Mouse (Mus musculus) left cerebral cortex, postnatal 4 days (tissue): ENCODE data around the gene Cldn20. TPM values are rescaled to one million over a fixed set of nuclear protein-coding genes. Genes with fewer than 3 reads are reported as not detected.

Experiments used
- DNase-seq: peaks from one replicate; pipeline ENCODE4 v3.0.0-alpha.2; 2022
- intact Hi-C: fragments of 180-260 bp; cut with DNase I; formaldehyde crosslinking; loops from one replicate; pipeline ENCODE4 v1.15.1; 2025
- total RNA-seq, 2 experiments: library from RNA; stranded (reverse); gene quantifications; 2 replicates each; pipeline ENCODE4 v1.2.3; 2021

The Cldn20 gene
- 1 to 10 TPM; 4.0 to 4.1 TPM for total RNA-seq

GRCm38 (mm10) chr17:3532254-3532653 is at the start of gene Cldn20:
Gene Cldn20, plus strand, starts transcription at chr17:3532554.
- intact Hi-C loops: no loop called here
- no peak for DNase-seq

GRCm38 (mm10) chr17:3483091-3483490 is 49.3 kb upstream of the Cldn20 start:
- DNase-seq: no peak
- intact Hi-C loops: no loop called here

- no peak for DNase-seq
- intact Hi-C loops: no loop called here
Observed at GRCm38 (mm10) chr17:3485851-3486250, 46.5 kb upstream of the Cldn20 start.

GRCm38 (mm10) chr17:3487211-3487610 is 45.1 kb upstream of the Cldn20 start:
- intact Hi-C loops: no loop called here
- DNase-seq: no peak

- intact Hi-C loops: no loop called here
Observed at GRCm38 (mm10) chr17:3487721-3488601, 44.4 kb upstream of the Cldn20 start.

GRCm38 (mm10) chr17:3490216-3490895 is 42.0 kb upstream of the Cldn20 start:
- no peak for DNase-seq
- intact Hi-C loops: no loop called here

More at GRCm38 (mm10) chr17:3487721-3488601, 44.4 kb upstream of the Cldn20 start:
- DNase-seq: no peak

GRCm38 (mm10) chr17:3491065-3491464 is 41.3 kb upstream of the Cldn20 start:
- DNase-seq: no peak
- intact Hi-C loops: no loop called here

GRCm38 (mm10) chr17:3491667-3492066 is 40.7 kb upstream of the Cldn20 start:
- intact Hi-C loops: no loop called here
- peak; percentile 36 for DNase-seq

GRCm38 (mm10) chr17:3495576-3495975 is 36.8 kb upstream of the Cldn20 start:
- intact Hi-C loops: no loop called here
- DNase-seq: no peak

- no peak for DNase-seq
- intact Hi-C loops: no loop called here
Observed at GRCm38 (mm10) chr17:3496080-3496479, 36.3 kb upstream of the Cldn20 start.

- peak; percentile 63 for DNase-seq
- intact Hi-C loops: no loop called here
Observed at GRCm38 (mm10) chr17:3498086-3498485, 34.3 kb upstream of the Cldn20 start.

- intact Hi-C loops: no loop called here
- no peak for DNase-seq
Observed at GRCm38 (mm10) chr17:3498580-3498979, 33.8 kb upstream of the Cldn20 start.

- intact Hi-C loops: no loop called here
- DNase-seq: no peak
Observed at GRCm38 (mm10) chr17:3499468-3499867, 32.9 kb upstream of the Cldn20 start.

- DNase-seq: no peak
- intact Hi-C loops: no loop called here
Observed at GRCm38 (mm10) chr17:3500076-3500475, 32.3 kb upstream of the Cldn20 start.

- intact Hi-C loops: no loop called here
- DNase-seq: no peak
Observed at GRCm38 (mm10) chr17:3500936-3501335, 31.4 kb upstream of the Cldn20 start.

GRCm38 (mm10) chr17:3505711-3506110 is 26.6 kb upstream of the Cldn20 start:
- no peak for DNase-seq
- intact Hi-C loops: loop anchor here (5.0 kb wide), 1 partner anchor 53 kb away; no protein-coding TSS in a partner anchor

- no peak for DNase-seq
- intact Hi-C loops: loop anchor here (5.0 kb wide), 1 partner anchor 54 kb away; no protein-coding TSS in a partner anchor
Observed at GRCm38 (mm10) chr17:3506508-3506907, 25.8 kb upstream of the Cldn20 start.

GRCm38 (mm10) chr17:3509841-3510240 is 22.5 kb upstream of the Cldn20 start:
- intact Hi-C loops: loop anchor here (5.0 to 10.0 kb wide), 2 partner anchors 58 to 235 kb away; no protein-coding TSS in a partner anchor
- DNase-seq: peak; percentile 74

- no peak for DNase-seq
- intact Hi-C loops: loop anchor here (10.0 kb wide), 1 partner anchor 240 kb away; no protein-coding TSS in a partner anchor
Observed at GRCm38 (mm10) chr17:3514316-3514715, 18.0 kb upstream of the Cldn20 start.

- intact Hi-C loops: loop anchor here (10.0 kb wide), 1 partner anchor 241 kb away; no protein-coding TSS in a partner anchor
- no peak for DNase-seq
Observed at GRCm38 (mm10) chr17:3515851-3516250, 16.5 kb upstream of the Cldn20 start.

- intact Hi-C loops: loop anchor here (10.0 kb wide), 1 partner anchor 242 kb away; no protein-coding TSS in a partner anchor
- DNase-seq: no peak
Observed at GRCm38 (mm10) chr17:3516406-3516805, 15.9 kb upstream of the Cldn20 start.
